Mouse (Mus musculus): ENCODE results near the gene Cacna2d3.

The Cacna2d3 gene

GRCm38 (mm10) chr14:29029107-29029469 is 692.6 kb downstream of the Cacna2d3 start:
- in situ Hi-C loops (cut with MboI; ENCODE audit: unreplicated experiment in 2 of 2), result no loop called here

GRCm38 (mm10) chr14:29028391-29029106 is 693.1 kb downstream of the Cacna2d3 start:
- in situ Hi-C loops (cut with MboI; ENCODE audit: unreplicated experiment in 2 of 2), result no loop called here

GRCm38 (mm10) chr14:29027276-29027675 is 694.4 kb downstream of the Cacna2d3 start:
- in situ Hi-C loops (cut with MboI; ENCODE audit: unreplicated experiment in 2 of 2), result no loop called here

- in situ Hi-C loops (cut with MboI; ENCODE audit: unreplicated experiment in 2 of 2), result no loop called here
Observed at GRCm38 (mm10) chr14:29025335-29025734, 696.3 kb downstream of the Cacna2d3 start.

- in situ Hi-C loops (cut with MboI; ENCODE audit: unreplicated experiment in 2 of 2), result no loop called here
Observed at GRCm38 (mm10) chr14:29023246-29023645, 698.4 kb downstream of the Cacna2d3 start.

GRCm38 (mm10) chr14:29021295-29021694 is 700.4 kb downstream of the Cacna2d3 start:
- in situ Hi-C loops (cut with MboI; ENCODE audit: unreplicated experiment in 2 of 2), result no loop called here

GRCm38 (mm10) chr14:29018316-29019000 is 703.2 kb downstream of the Cacna2d3 start:
- in situ Hi-C loops (cut with MboI; ENCODE audit: unreplicated experiment in 2 of 2), result no loop called here

GRCm38 (mm10) chr14:29017883-29018282 is 703.8 kb downstream of the Cacna2d3 start, which contains the start of gene Lrtm1:
Gene Lrtm1, plus strand, starts transcription at chr14:29018208.
- in situ Hi-C loops (cut with MboI; ENCODE audit: unreplicated experiment in 2 of 2), result no loop called here

GRCm38 (mm10) chr14:29015896-29016295 is 705.8 kb downstream of the Cacna2d3 start:
- in situ Hi-C loops (cut with MboI; ENCODE audit: unreplicated experiment in 2 of 2), result no loop called here

- in situ Hi-C loops (cut with MboI; ENCODE audit: unreplicated experiment in 2 of 2), result no loop called here
Observed at GRCm38 (mm10) chr14:29014680-29015079, 707.0 kb downstream of the Cacna2d3 start.

- in situ Hi-C loops (cut with MboI; ENCODE audit: unreplicated experiment in 2 of 2), result no loop called here
Observed at GRCm38 (mm10) chr14:29013161-29013560, 708.5 kb downstream of the Cacna2d3 start.

GRCm38 (mm10) chr14:29009644-29010043 is 712.0 kb downstream of the Cacna2d3 start:
- in situ Hi-C loops (cut with MboI; ENCODE audit: unreplicated experiment in 2 of 2), result no loop called here

- in situ Hi-C loops (cut with MboI; ENCODE audit: unreplicated experiment in 2 of 2), result no loop called here
Observed at GRCm38 (mm10) chr14:29005228-29005840, 716.3 kb downstream of the Cacna2d3 start.

- in situ Hi-C loops (cut with MboI; ENCODE audit: unreplicated experiment in 2 of 2), result no loop called here
Observed at GRCm38 (mm10) chr14:28996569-28996968, 725.1 kb downstream of the Cacna2d3 start.

- in situ Hi-C loops (cut with MboI; ENCODE audit: unreplicated experiment in 2 of 2), result no loop called here
Observed at GRCm38 (mm10) chr14:28988211-28988900, 733.3 kb downstream of the Cacna2d3 start.

GRCm38 (mm10) chr14:28984276-28984675 is 737.4 kb downstream of the Cacna2d3 start:
- in situ Hi-C loops (cut with MboI; ENCODE audit: unreplicated experiment in 2 of 2), result no loop called here

GRCm38 (mm10) chr14:28980482-28980881 is 741.2 kb downstream of the Cacna2d3 start:
- in situ Hi-C loops (cut with MboI; ENCODE audit: unreplicated experiment in 2 of 2), result no loop called here

- in situ Hi-C loops (cut with MboI; ENCODE audit: unreplicated experiment in 2 of 2), result no loop called here
Observed at GRCm38 (mm10) chr14:28979230-28979629, 742.4 kb downstream of the Cacna2d3 start.

GRCm38 (mm10) chr14:28972620-28973019 is 749.0 kb downstream of the Cacna2d3 start:
- in situ Hi-C loops (cut with MboI; ENCODE audit: unreplicated experiment in 2 of 2), result no loop called here

GRCm38 (mm10) chr14:28969247-28969646 is 752.4 kb downstream of the Cacna2d3 start:
- in situ Hi-C loops (cut with MboI; ENCODE audit: unreplicated experiment in 2 of 2), result no loop called here

GRCm38 (mm10) chr14:28966881-28967280 is 754.8 kb downstream of the Cacna2d3 start:
- in situ Hi-C loops (cut with MboI; ENCODE audit: unreplicated experiment in 2 of 2), result no loop called here

Measured in v-Abl transformed pro-B cells (cell line).